Mouse (Mus musculus): ENCODE results near the gene S100a3.

The S100a3 gene

DNA sequence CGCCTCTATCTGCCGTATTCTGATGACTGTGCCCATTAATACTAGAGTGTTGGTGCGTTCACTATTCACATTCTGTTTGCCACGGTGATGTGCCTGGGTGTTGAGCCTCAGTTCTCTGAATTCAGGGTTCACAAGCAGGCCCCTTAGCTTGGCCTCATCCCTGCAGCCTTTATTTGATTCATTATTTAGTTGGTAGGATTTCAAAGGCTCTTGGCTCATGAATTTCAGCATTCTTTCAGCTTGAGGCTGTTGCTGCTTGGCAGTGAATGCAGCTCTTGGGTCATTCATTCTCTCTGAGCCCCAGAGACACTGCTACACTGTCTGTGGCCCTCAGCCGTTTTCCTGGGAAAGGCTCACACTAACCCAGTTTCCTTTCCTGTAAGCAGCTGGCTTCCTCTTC, 4.4 kb upstream of the S100a3 start:
- no peak for DNase-seq (ENCODE audit: extremely low read depth, low read depth)

GRCm38 (mm10) chr3:90574691-90575090, 14.3 kb downstream of the S100a3 start:
- DNase-seq (ENCODE audit: extremely low read depth, low read depth): no peak

GRCm38 (mm10) chr3:90575320-90575719, 14.9 kb downstream of the S100a3 start:
- DNase-seq (ENCODE audit: extremely low read depth, low read depth): no peak

DNA sequence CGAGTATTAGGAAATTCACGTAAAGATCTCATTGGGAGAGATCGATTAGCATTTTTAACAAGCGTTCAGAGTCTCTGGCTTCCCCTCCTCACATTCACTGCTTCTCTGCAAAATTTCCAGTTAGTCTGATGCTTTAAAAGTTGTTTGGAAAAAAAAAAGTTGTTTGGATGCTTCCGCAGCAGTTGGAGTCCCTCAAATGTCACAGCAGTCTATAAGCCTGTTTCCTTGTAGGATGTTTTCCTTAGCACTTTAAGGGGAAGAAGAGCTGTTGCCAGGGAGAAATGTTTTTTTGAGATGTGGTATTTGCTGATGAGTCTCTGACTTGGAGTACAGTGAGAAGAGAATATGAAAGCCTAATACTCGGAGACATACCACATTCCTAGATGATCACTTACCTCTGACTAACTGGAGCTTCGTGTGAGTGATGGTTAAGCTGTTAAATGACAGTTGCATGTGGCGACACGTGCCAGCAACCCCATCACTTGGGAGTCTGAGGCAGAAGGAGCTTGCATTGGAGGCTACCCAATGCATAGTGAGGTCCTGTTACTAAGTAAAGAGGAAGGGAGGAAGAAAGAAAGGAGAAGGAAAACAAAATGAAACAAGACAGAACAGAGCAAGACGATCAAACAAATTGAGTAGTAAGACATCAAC, 16.1 kb downstream of the S100a3 start:
- no peak for DNase-seq (ENCODE audit: extremely low read depth, low read depth)

GRCm38 (mm10) chr3:90579433-90579832, 19.1 kb downstream of the S100a3 start:
- DNase-seq (ENCODE audit: extremely low read depth, low read depth): no peak

DNA sequence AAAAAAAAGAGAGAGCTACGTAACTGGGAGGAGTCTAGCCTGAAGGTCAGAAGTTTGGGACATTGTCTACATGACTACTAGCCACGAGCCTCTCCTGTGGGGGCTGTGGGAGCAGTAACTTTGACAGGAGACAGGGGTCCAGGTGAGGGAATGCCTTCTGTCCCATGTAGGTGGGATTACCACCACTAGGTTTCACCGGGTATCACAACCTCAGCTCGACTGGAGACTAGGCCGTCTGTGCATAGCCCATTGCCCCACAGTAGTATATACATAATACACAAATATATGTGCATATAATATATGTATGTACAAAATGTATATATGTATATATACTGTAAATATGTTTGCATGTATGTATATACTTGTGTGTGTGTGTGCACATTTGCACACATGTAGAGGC, 20.8 kb downstream of the S100a3 start:
- no peak for DNase-seq (ENCODE audit: extremely low read depth, low read depth)

DNA sequence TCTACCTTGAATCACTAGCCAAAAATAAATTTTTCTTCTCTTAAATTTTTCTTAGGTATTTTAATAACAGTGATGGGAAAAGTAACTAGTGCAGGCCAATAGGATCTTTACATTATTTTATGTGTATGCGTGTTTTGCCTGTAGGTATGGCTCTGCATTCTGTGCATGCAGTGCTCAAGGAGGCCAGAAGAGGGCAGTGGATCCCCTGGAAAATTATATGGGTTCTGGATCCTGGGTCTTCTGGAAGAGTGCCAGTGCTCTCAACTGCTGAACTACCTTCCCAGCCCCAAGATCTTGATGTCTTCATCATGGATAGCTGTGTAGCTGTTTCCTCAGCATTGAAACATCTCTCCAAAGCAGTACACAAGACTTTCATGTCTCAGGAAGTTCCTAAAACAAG, 21.8 kb downstream of the S100a3 start:
- DNase-seq (ENCODE audit: extremely low read depth, low read depth): no peak

- no peak for DNase-seq (ENCODE audit: extremely low read depth, low read depth)
These were observed 22.2 kb downstream of the S100a3 start for GRCm38 (mm10) chr3:90582556-90582955.

DNA sequence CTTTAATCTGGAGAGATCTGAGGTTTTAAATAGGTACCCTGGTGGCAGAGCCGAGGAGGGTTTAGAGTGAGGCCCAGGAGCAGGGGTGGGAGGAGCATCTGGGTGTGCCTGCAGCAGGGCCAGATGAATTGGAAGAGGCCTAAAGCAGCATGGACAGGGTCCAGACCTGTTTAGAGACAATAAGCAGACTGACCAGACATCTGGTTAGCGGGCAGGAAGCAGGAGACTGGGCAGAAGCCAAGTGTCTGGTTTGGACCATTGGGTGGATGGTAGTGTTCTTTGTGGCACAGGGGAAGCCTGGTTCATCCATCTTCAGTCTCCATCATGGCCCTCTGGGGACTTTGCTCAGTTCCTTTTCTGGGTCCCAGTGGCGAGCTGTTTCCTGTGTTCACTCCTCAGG, 23.5 kb downstream of the S100a3 start:
- no peak for DNase-seq (ENCODE audit: extremely low read depth, low read depth)

GRCm38 (mm10) chr3:90585595-90585994, 25.2 kb downstream of the S100a3 start:
- DNase-seq (ENCODE audit: extremely low read depth, low read depth): no peak

GRCm38 (mm10) chr3:90586016-90586643, 25.8 kb downstream of the S100a3 start:
- DNase-seq (ENCODE audit: extremely low read depth, low read depth): no peak

DNA sequence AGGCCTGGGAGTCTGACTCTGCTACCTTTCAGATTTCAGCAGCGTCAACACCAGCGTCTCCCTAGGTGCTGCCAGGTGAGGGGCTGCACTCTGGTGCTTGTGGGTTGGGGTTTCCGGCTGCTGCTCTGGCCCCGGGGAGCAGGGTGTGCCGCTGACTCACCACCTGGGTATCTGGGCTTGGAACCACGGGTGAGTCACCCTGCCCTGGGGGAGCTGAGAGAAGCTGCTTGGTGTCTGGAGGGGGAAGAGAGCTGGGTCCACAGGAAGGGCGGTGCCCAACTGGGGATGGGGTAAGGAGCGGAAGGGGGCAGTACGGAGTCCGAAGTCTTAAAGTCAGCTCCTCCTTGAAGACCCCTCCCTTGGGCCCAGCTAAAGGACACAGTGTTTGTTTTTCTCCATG, 26.5 kb downstream of the S100a3 start:
- peak; percentile 79 for DNase-seq (ENCODE audit: extremely low read depth, low read depth)

DNA sequence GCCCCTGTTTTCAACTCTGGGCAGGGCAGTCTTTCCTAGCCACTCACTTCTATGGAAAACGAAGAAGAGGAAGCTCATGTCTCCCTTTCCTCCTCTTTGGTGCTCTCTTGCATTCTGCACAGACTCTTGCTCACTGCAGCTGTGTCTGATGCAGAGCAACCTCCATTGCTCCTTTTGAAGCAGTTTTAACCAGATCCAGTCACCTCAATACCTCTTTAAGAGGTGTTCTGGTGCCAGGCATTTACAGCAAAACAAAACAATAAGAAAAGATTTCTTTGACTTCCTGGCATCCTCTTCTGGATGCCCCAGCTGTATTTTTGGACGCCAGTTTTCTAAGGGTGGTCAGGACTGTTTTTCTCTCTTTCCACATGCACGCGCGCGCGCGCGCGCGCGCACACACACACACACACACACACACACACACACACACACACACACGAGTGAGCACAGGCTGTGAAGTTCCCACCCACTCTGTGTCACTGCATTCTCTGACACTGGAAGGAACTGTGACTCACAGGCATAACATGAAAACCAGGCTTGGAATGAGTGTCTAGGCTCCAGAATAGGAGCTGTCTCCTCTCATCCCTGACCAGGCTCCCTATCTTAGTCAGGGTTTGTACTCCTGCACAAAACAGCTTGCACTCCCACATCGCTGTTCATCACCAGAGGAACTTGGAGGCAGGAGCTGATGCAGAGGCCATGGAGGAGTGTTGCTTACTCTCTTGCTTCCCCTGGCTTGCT, 27.2 kb downstream of the S100a3 start:
- DNase-seq (ENCODE audit: extremely low read depth, low read depth): no peak

- no peak for DNase-seq (ENCODE audit: extremely low read depth, low read depth)
These were observed 29.0 kb downstream of the S100a3 start for GRCm38 (mm10) chr3:90589390-90589789.

DNA sequence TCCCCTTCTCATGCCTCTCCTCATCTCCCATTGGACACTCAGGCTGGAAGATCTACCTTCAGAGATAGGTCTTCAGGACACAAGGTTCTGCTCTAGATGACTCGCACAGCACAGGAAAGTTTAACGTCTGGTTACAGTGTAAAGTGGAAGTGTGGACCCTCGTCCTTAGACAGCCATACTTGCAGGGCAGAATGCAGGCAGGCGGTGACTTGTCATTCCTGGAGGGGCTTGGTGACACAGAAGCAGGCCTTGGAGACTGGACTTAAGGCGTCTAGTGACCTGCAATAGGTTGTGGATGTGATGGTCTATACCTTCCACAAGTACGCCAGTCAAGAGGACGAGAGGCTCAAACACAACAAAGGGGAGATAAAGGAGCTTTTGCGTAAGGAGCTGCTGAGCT, 29.6 kb downstream of the S100a3 start, which contains the start of gene S100a2:
Gene S100a2 (plus strand): TSS at position 301 of the 400 bp plus-strand sequence.
- no peak for DNase-seq (ENCODE audit: extremely low read depth, low read depth)

DNA sequence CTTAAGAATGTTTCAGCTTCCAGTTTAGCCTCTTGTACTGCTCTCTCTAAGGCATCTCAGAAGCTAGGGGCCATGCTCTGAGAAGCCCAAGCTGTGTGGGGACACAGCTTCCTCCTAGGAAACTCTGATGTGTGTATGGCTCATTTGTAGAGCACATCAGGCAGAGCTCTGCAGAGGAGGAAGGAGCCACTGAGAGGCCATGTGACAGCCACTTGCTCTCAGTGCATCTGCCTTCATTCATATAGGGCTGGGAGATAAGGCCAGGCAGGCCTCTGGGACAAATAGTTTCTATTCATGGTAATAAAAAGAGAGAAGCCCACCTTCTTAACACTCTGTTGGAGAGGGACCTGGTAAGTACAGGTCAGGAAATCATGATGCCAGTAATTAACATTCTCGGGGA, 34.1 kb downstream of the S100a3 start:
- DNase-seq (ENCODE audit: extremely low read depth, low read depth): no peak

GRCm38 (mm10) chr3:90595556-90595955, 35.2 kb downstream of the S100a3 start:
- DNase-seq (ENCODE audit: extremely low read depth, low read depth): no peak

DNA sequence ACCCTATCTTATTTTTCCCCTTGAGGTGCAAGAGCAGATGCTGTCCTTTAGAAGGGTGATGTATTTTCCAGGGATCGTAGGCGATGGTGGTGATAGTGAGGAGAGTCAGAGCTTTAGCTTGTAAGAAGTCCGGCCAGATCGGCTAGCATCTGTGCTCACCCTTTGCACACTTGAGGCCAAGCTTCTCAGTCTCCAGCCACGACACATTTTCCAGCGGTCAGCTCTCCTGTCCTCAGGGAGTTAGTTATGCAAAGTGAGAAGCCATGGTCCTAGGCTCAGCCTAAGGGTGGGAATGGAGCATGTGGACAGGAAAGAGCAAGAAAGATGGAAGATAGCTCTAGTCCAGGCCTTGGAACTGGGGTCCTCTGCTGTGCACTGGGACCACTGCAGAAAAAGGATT, 36.4 kb downstream of the S100a3 start:
- DNase-seq (ENCODE audit: extremely low read depth, low read depth): no peak

- no peak for DNase-seq (ENCODE audit: extremely low read depth, low read depth)
These were observed 37.4 kb downstream of the S100a3 start for GRCm38 (mm10) chr3:90597736-90598135.

DNA sequence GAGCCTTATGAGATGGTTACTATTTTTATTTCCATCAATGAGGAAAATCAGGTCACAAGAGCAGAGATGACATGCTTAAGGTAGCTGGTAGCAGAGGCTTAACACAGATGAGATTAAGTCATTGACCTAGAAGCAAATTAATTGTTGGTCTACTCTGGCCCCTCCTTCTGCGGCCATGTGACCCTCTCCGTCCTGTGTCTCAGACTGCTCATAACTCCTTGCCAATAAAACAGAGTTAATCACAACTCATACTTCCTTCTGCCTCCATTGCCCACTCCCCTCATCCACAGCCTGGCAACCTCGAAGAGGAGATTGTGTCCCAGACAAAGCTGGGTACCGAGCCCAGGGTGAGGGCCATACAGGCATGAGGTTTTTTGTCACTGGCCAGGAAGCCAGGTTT, 37.8 kb downstream of the S100a3 start:
- DNase-seq (ENCODE audit: extremely low read depth, low read depth): no peak

- DNase-seq (ENCODE audit: extremely low read depth, low read depth): no peak
These were observed 39.0 kb downstream of the S100a3 start for GRCm38 (mm10) chr3:90599401-90599800.

GRCm38 (mm10) chr3:90600036-90600435, 39.7 kb downstream of the S100a3 start:
- no peak for DNase-seq (ENCODE audit: extremely low read depth, low read depth)
